Mouse (Mus musculus): ENCODE measurements around the gene Sympk. TPM values are rescaled to one million over a fixed set of nuclear protein-coding genes. Genes with fewer than 3 reads are reported as not detected.
"Not testable (repeated sequence)": the region's sequence is repeated elsewhere in the genome, so short reads cannot be mapped to it uniquely, and the experiment has no call there.

The Sympk gene
- total RNA-seq, 1 experiment from 2014 or later = 42.4 TPM

GRCm38 (mm10) chr7:19068707-19069106 is 44.5 kb downstream of the Sympk start:
- ATAC-seq (replicated peaks in 1 of 2; ENCODE audit: insufficient read depth in 1 of 2, low FRiP score in 2 of 2, low TSS enrichment in 1 of 2, low read depth in 1 of 2, poor library complexity in 2 of 2, severe bottlenecking in 2 of 2) = no peak

GRCm38 (mm10) chr7:19069500-19069899 is 45.3 kb downstream of the Sympk start:
- ATAC-seq (replicated peaks in 1 of 2; ENCODE audit: insufficient read depth in 1 of 2, low FRiP score in 2 of 2, low TSS enrichment in 1 of 2, low read depth in 1 of 2, poor library complexity in 2 of 2, severe bottlenecking in 2 of 2) = no peak

GRCm38 (mm10) chr7:19071024-19071423 is 46.8 kb downstream of the Sympk start:
- not testable (repeated sequence) for ATAC-seq (replicated peaks in 1 of 2; ENCODE audit: insufficient read depth in 1 of 2, low FRiP score in 2 of 2, low TSS enrichment in 1 of 2, low read depth in 1 of 2, poor library complexity in 2 of 2, severe bottlenecking in 2 of 2)

GRCm38 (mm10) chr7:19073504-19073903 is 49.3 kb downstream of the Sympk start:
- ATAC-seq (replicated peaks in 1 of 2; ENCODE audit: insufficient read depth in 1 of 2, low FRiP score in 2 of 2, low TSS enrichment in 1 of 2, low read depth in 1 of 2, poor library complexity in 2 of 2, severe bottlenecking in 2 of 2) = no peak

- ATAC-seq (replicated peaks in 1 of 2; ENCODE audit: insufficient read depth in 1 of 2, low FRiP score in 2 of 2, low TSS enrichment in 1 of 2, low read depth in 1 of 2, poor library complexity in 2 of 2, severe bottlenecking in 2 of 2) = no peak
Measured at GRCm38 (mm10) chr7:19074494-19074893, 50.3 kb downstream of the Sympk start.

- ATAC-seq (replicated peaks in 1 of 2; ENCODE audit: insufficient read depth in 1 of 2, low FRiP score in 2 of 2, low TSS enrichment in 1 of 2, low read depth in 1 of 2, poor library complexity in 2 of 2, severe bottlenecking in 2 of 2) = no peak
Measured at GRCm38 (mm10) chr7:19075231-19075630, 51.1 kb downstream of the Sympk start.

GRCm38 (mm10) chr7:19075723-19076585 is 51.8 kb downstream of the Sympk start, which contains the start of gene Dmwd:
Gene Dmwd, plus strand, starts transcription at chr7:19076227.
- peak; percentile 88 for ATAC-seq (replicated peaks in 1 of 2; ENCODE audit: insufficient read depth in 1 of 2, low FRiP score in 2 of 2, low TSS enrichment in 1 of 2, low read depth in 1 of 2, poor library complexity in 2 of 2, severe bottlenecking in 2 of 2)

GRCm38 (mm10) chr7:19076586-19076991 is 52.4 kb downstream of the Sympk start:
- ATAC-seq (replicated peaks in 1 of 2; ENCODE audit: insufficient read depth in 1 of 2, low FRiP score in 2 of 2, low TSS enrichment in 1 of 2, low read depth in 1 of 2, poor library complexity in 2 of 2, severe bottlenecking in 2 of 2) = no peak

- peak; percentile 82 to 84 for ATAC-seq (replicated peaks in 1 of 2; ENCODE audit: insufficient read depth in 1 of 2, low FRiP score in 2 of 2, low TSS enrichment in 1 of 2, low read depth in 1 of 2, poor library complexity in 2 of 2, severe bottlenecking in 2 of 2)
Measured at GRCm38 (mm10) chr7:19077761-19078160, 53.6 kb downstream of the Sympk start.

- ATAC-seq (replicated peaks in 1 of 2; ENCODE audit: insufficient read depth in 1 of 2, low FRiP score in 2 of 2, low TSS enrichment in 1 of 2, low read depth in 1 of 2, poor library complexity in 2 of 2, severe bottlenecking in 2 of 2) = no peak
Measured at GRCm38 (mm10) chr7:19078732-19079131, 54.6 kb downstream of the Sympk start.

- ATAC-seq (replicated peaks in 1 of 2; ENCODE audit: insufficient read depth in 1 of 2, low FRiP score in 2 of 2, low TSS enrichment in 1 of 2, low read depth in 1 of 2, poor library complexity in 2 of 2, severe bottlenecking in 2 of 2) = no peak
Measured at GRCm38 (mm10) chr7:19080451-19080950, 56.3 kb downstream of the Sympk start.

- no peak for ATAC-seq (replicated peaks in 1 of 2; ENCODE audit: insufficient read depth in 1 of 2, low FRiP score in 2 of 2, low TSS enrichment in 1 of 2, low read depth in 1 of 2, poor library complexity in 2 of 2, severe bottlenecking in 2 of 2)
Measured at GRCm38 (mm10) chr7:19082171-19082570, 58.0 kb downstream of the Sympk start.

- no peak for ATAC-seq (replicated peaks in 1 of 2; ENCODE audit: insufficient read depth in 1 of 2, low FRiP score in 2 of 2, low TSS enrichment in 1 of 2, low read depth in 1 of 2, poor library complexity in 2 of 2, severe bottlenecking in 2 of 2)
Measured at GRCm38 (mm10) chr7:19083096-19083495, 58.9 kb downstream of the Sympk start.

- ATAC-seq (replicated peaks in 1 of 2; ENCODE audit: insufficient read depth in 1 of 2, low FRiP score in 2 of 2, low TSS enrichment in 1 of 2, low read depth in 1 of 2, poor library complexity in 2 of 2, severe bottlenecking in 2 of 2) = no peak
Measured at GRCm38 (mm10) chr7:19083701-19084100, 59.5 kb downstream of the Sympk start, which contains the start of gene Dmpk. Gene Dmpk, plus strand, starts transcription at chr7:19083849.

- peak; percentile 56 to 61 for ATAC-seq (replicated peaks in 1 of 2; ENCODE audit: insufficient read depth in 1 of 2, low FRiP score in 2 of 2, low TSS enrichment in 1 of 2, low read depth in 1 of 2, poor library complexity in 2 of 2, severe bottlenecking in 2 of 2)
Measured at GRCm38 (mm10) chr7:19084277-19084771, 60.1 kb downstream of the Sympk start.

GRCm38 (mm10) chr7:19084921-19085473 is 60.8 kb downstream of the Sympk start:
- no peak for ATAC-seq (replicated peaks in 1 of 2; ENCODE audit: insufficient read depth in 1 of 2, low FRiP score in 2 of 2, low TSS enrichment in 1 of 2, low read depth in 1 of 2, poor library complexity in 2 of 2, severe bottlenecking in 2 of 2)

GRCm38 (mm10) chr7:19085495-19085894 is 61.3 kb downstream of the Sympk start:
- ATAC-seq (replicated peaks in 1 of 2; ENCODE audit: insufficient read depth in 1 of 2, low FRiP score in 2 of 2, low TSS enrichment in 1 of 2, low read depth in 1 of 2, poor library complexity in 2 of 2, severe bottlenecking in 2 of 2) = no peak

- ATAC-seq (replicated peaks in 1 of 2; ENCODE audit: insufficient read depth in 1 of 2, low FRiP score in 2 of 2, low TSS enrichment in 1 of 2, low read depth in 1 of 2, poor library complexity in 2 of 2, severe bottlenecking in 2 of 2) = peak; percentile 38 to 52
Measured at GRCm38 (mm10) chr7:19086042-19086441, 61.9 kb downstream of the Sympk start.

Data from hematopoietic stem cell, adult 5-6 weeks (primary cell).